Mouse (Mus musculus): ENCODE results near the gene Ubxn7.

GRCm38 (mm10) chr16:32311970-32312369 lies 20.1 kb upstream of the Ubxn7 start:
- TF ChIP-seq TAL1 (IDR thresholded peaks at IDR 0.05; ENCODE audit: low read length) (no peak), GATA1 (IDR thresholded peaks at IDR 0.05; ENCODE audit: low read length) (no peak)
